Mouse (Mus musculus): ENCODE results near the gene Caml.

DNA sequence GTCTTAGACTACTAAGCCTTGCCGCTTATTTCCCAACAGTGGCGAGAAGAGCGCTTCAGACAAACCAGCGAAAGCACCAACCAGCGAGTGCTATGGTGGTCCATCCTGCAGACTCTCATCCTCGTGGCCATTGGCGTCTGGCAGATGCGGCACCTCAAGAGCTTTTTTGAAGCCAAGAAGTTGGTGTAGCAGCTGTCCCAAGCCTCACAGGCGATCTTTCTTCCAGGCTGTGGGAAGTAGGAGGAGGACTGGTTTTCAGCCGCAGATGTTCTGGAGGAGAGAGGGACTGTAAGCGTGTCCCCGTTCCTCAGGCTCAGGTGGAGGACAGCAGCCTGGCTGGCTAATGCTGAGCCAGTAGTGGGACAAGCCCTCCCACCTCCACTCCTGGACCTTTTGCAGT, 26.0 kb upstream of the Caml start:
- no peak for TF ChIP-seq CTCF (IDR thresholded peaks at IDR 0.05; ENCODE audit: extremely low read depth, insufficient read depth, insufficient read length, insufficient replicate concordance)
- no peak for TF ChIP-seq POLR2A (IDR thresholded peaks at IDR 0.05; ENCODE audit: low read depth, low read length)

Data from spleen, adult 2 months (tissue).